Mouse (Mus musculus): ENCODE data around the gene Man1c1. TPM values are rescaled to one million over a fixed set of nuclear protein-coding genes. Genes with fewer than 3 reads are reported as not detected.

Gene Man1c1
- polyA plus RNA-seq, 1 experiment from 2014 or later = 4.4 TPM

GRCm38 (mm10) chr4:134555956-134556580 is 148.0 kb downstream of the Man1c1 start:
- H3K27ac ChIP-seq (ENCODE audit: low read length) = no peak overlapping the region
- ATAC-seq (replicated peaks; ENCODE audit: extremely low read depth, insufficient read depth, low FRiP score) = no peak
- no peak overlapping the region for H3K4me2 ChIP-seq (ENCODE audit: low read depth, low read length)
- 72% methylated on average over 7 of the region's 8 CpGs for WGBS
- no peaks in the 10 kb centered on the region for H3K36me3 ChIP-seq (ENCODE audit: control insufficient read depth, insufficient read depth)
- no peaks in the 10 kb centered on the region for H3K9me3 ChIP-seq (replicated peaks; ENCODE audit: control insufficient read depth, low read length)
- no peak overlapping the region for H3K4me3 ChIP-seq (ENCODE audit: low read length)
- H3K27me3 ChIP-seq (ENCODE audit: control insufficient read depth, insufficient read depth, low read length) = no peaks in the 10 kb centered on the region
- peaks cover 18% of the 10 kb centered on the region for H3K4me1 ChIP-seq (ENCODE audit: control insufficient read depth, insufficient read depth, low read length)
- H3K9ac ChIP-seq (ENCODE audit: low read length) = no peak overlapping the region

- no peaks in the 10 kb centered on the region for H3K27me3 ChIP-seq (ENCODE audit: control insufficient read depth, insufficient read depth, low read length)
- no peak overlapping the region for H3K4me3 ChIP-seq (ENCODE audit: low read length)
- H3K36me3 ChIP-seq (ENCODE audit: control insufficient read depth, insufficient read depth) = peaks cover 14% of the 10 kb centered on the region
- peaks cover 7% of the 10 kb centered on the region for H3K9me3 ChIP-seq (replicated peaks; ENCODE audit: control insufficient read depth, low read length)
- no peak overlapping the region for H3K27ac ChIP-seq (ENCODE audit: low read length)
- H3K9ac ChIP-seq (ENCODE audit: low read length) = no peak overlapping the region
- no peak overlapping the region for H3K4me2 ChIP-seq (ENCODE audit: low read depth, low read length)
- ATAC-seq (replicated peaks; ENCODE audit: extremely low read depth, insufficient read depth, low FRiP score) = no peak
- 79% methylated on average over 1 of the region's 1 CpGs for WGBS
- peaks cover 24% of the 10 kb centered on the region for H3K4me1 ChIP-seq (ENCODE audit: control insufficient read depth, insufficient read depth, low read length)
These were observed 150.5 kb downstream of the Man1c1 start for GRCm38 (mm10) chr4:134553631-134554030.

- H3K4me1 ChIP-seq (ENCODE audit: control insufficient read depth, insufficient read depth, low read length) = peaks cover 28% of the 10 kb centered on the region
These were observed 152.4 kb downstream of the Man1c1 start, which contains the start of gene Selenon for GRCm38 (mm10) chr4:134551494-134552316. TSS of gene Selenon (minus strand) at chr4:134552166.

GRCm38 (mm10) chr4:134549899-134550298 is 154.2 kb downstream of the Man1c1 start:
- Histone ChIP-seq H3K9me3 (replicated peaks; ENCODE audit: control insufficient read depth, low read length) (peaks cover 7% of the 10 kb centered on the region), H3K36me3 (ENCODE audit: control insufficient read depth, insufficient read depth) (peaks cover 18% of the 10 kb centered on the region), H3K27ac (ENCODE audit: low read length) (no peak overlapping the region), H3K27me3 (ENCODE audit: control insufficient read depth, insufficient read depth, low read length) (no peaks in the 10 kb centered on the region), H3K9ac (ENCODE audit: low read length) (no peak overlapping the region), H3K4me3 (ENCODE audit: low read length) (no peak overlapping the region), H3K4me2 (ENCODE audit: low read depth, low read length) (no peak overlapping the region), H3K4me1 (ENCODE audit: control insufficient read depth, insufficient read depth, low read length) (peaks cover 32% of the 10 kb centered on the region)
- no peak for ATAC-seq (replicated peaks; ENCODE audit: extremely low read depth, insufficient read depth, low FRiP score)
- 97% methylated on average over 8 of the region's 8 CpGs for WGBS

More at GRCm38 (mm10) chr4:134551494-134552316, 152.4 kb downstream of the Man1c1 start, which contains the start of gene Selenon:
- Histone ChIP-seq H3K36me3 (ENCODE audit: control insufficient read depth, insufficient read depth) (peaks cover 16% of the 10 kb centered on the region), H3K4me2 (ENCODE audit: low read depth, low read length) (peak within 1 kb of the TSS; percentile 74), H3K27ac (ENCODE audit: low read length) (peak within 1 kb of the TSS; percentile 72), H3K27me3 (ENCODE audit: control insufficient read depth, insufficient read depth, low read length) (no peaks in the 10 kb centered on the region), H3K9ac (ENCODE audit: low read length) (peak within 1 kb of the TSS; percentile 97), H3K9me3 (replicated peaks; ENCODE audit: control insufficient read depth, low read length) (peaks cover 7% of the 10 kb centered on the region), H3K4me3 (ENCODE audit: low read length) (peak within 1 kb of the TSS; percentile 63)
- ATAC-seq (replicated peaks; ENCODE audit: extremely low read depth, insufficient read depth, low FRiP score) = peak; percentile 84
- WGBS = 1% methylated on average over 59 of the region's 67 CpGs

- Histone ChIP-seq H3K36me3 (ENCODE audit: control insufficient read depth, insufficient read depth) (peaks cover 23% of the 10 kb centered on the region), H3K9ac (ENCODE audit: low read length) (peak overlapping the region; percentile 20; the same call in 1 of the 2 replicates), H3K4me2 (ENCODE audit: low read depth, low read length) (no peak overlapping the region), H3K9me3 (replicated peaks; ENCODE audit: control insufficient read depth, low read length) (peaks cover 7% of the 10 kb centered on the region), H3K27ac (ENCODE audit: low read length) (no peak overlapping the region; the same call in none of the 2 replicates), H3K27me3 (ENCODE audit: control insufficient read depth, insufficient read depth, low read length) (no peaks in the 10 kb centered on the region), H3K4me1 (ENCODE audit: control insufficient read depth, insufficient read depth, low read length) (peaks cover 32% of the 10 kb centered on the region), H3K4me3 (ENCODE audit: low read length) (no peak overlapping the region)
- no peak for ATAC-seq (replicated peaks; ENCODE audit: extremely low read depth, insufficient read depth, low FRiP score)
- 51% methylated on average over 18 of the region's 18 CpGs for WGBS
These were observed 155.7 kb downstream of the Man1c1 start for GRCm38 (mm10) chr4:134548169-134548938.

GRCm38 (mm10) chr4:134546814-134547705 is 157.0 kb downstream of the Man1c1 start:
- WGBS = 60% methylated on average over 9 of the region's 9 CpGs
- peak overlapping the region; percentile 41 for H3K9ac ChIP-seq (ENCODE audit: low read length)
- H3K27ac ChIP-seq (ENCODE audit: low read length) = peak overlapping the region; percentile 45
- peaks cover 7% of the 10 kb centered on the region for H3K9me3 ChIP-seq (replicated peaks; ENCODE audit: control insufficient read depth, low read length)
- no peak overlapping the region for H3K4me2 ChIP-seq (ENCODE audit: low read depth, low read length)
- peaks cover 27% of the 10 kb centered on the region for H3K36me3 ChIP-seq (ENCODE audit: control insufficient read depth, insufficient read depth)
- peaks cover 29% of the 10 kb centered on the region for H3K4me1 ChIP-seq (ENCODE audit: control insufficient read depth, insufficient read depth, low read length)
- H3K27me3 ChIP-seq (ENCODE audit: control insufficient read depth, insufficient read depth, low read length) = no peaks in the 10 kb centered on the region
- no peak overlapping the region for H3K4me3 ChIP-seq (ENCODE audit: low read length)
- 0 out of 2 replicates have a peak, but pooled peaks have one; percentile 3 for ATAC-seq (replicated peaks; ENCODE audit: extremely low read depth, insufficient read depth, low FRiP score)

GRCm38 (mm10) chr4:134543261-134543660 is 160.8 kb downstream of the Man1c1 start:
- Histone ChIP-seq H3K36me3 (ENCODE audit: control insufficient read depth, insufficient read depth) (peaks cover 30% of the 10 kb centered on the region), H3K4me1 (ENCODE audit: control insufficient read depth, insufficient read depth, low read length) (peaks cover 22% of the 10 kb centered on the region), H3K27me3 (ENCODE audit: control insufficient read depth, insufficient read depth, low read length) (no peaks in the 10 kb centered on the region), H3K27ac (ENCODE audit: low read length) (no peak overlapping the region), H3K9me3 (replicated peaks; ENCODE audit: control insufficient read depth, low read length) (no peaks in the 10 kb centered on the region), H3K4me2 (ENCODE audit: low read depth, low read length) (no peak overlapping the region), H3K9ac (ENCODE audit: low read length) (no peak overlapping the region), H3K4me3 (ENCODE audit: low read length) (no peak overlapping the region)
- peak; percentile 67; the same call in 1 of the 2 replicates for ATAC-seq (replicated peaks; ENCODE audit: extremely low read depth, insufficient read depth, low FRiP score)
- 4% methylated on average over 5 of the region's 5 CpGs for WGBS

- ATAC-seq (replicated peaks; ENCODE audit: extremely low read depth, insufficient read depth, low FRiP score) = no peak
- H3K27me3 ChIP-seq (ENCODE audit: control insufficient read depth, insufficient read depth, low read length) = no peaks in the 10 kb centered on the region
- no peaks in the 10 kb centered on the region for H3K9me3 ChIP-seq (replicated peaks; ENCODE audit: control insufficient read depth, low read length)
- 93% methylated on average over 9 of the region's 9 CpGs for WGBS
- H3K4me2 ChIP-seq (ENCODE audit: low read depth, low read length) = no peak overlapping the region
- H3K9ac ChIP-seq (ENCODE audit: low read length) = no peak overlapping the region
- no peak overlapping the region for H3K4me3 ChIP-seq (ENCODE audit: low read length)
- H3K4me1 ChIP-seq (ENCODE audit: control insufficient read depth, insufficient read depth, low read length) = peaks cover 17% of the 10 kb centered on the region
- H3K27ac ChIP-seq (ENCODE audit: low read length) = no peak overlapping the region
- H3K36me3 ChIP-seq (ENCODE audit: control insufficient read depth, insufficient read depth) = peaks cover 30% of the 10 kb centered on the region
These were observed 161.4 kb downstream of the Man1c1 start for GRCm38 (mm10) chr4:134542726-134543125.

All from heart, embryonic 16.5 days (tissue).